Mouse (Mus musculus): Measurements from ENCODE around the gene Polr3b.

DNA sequence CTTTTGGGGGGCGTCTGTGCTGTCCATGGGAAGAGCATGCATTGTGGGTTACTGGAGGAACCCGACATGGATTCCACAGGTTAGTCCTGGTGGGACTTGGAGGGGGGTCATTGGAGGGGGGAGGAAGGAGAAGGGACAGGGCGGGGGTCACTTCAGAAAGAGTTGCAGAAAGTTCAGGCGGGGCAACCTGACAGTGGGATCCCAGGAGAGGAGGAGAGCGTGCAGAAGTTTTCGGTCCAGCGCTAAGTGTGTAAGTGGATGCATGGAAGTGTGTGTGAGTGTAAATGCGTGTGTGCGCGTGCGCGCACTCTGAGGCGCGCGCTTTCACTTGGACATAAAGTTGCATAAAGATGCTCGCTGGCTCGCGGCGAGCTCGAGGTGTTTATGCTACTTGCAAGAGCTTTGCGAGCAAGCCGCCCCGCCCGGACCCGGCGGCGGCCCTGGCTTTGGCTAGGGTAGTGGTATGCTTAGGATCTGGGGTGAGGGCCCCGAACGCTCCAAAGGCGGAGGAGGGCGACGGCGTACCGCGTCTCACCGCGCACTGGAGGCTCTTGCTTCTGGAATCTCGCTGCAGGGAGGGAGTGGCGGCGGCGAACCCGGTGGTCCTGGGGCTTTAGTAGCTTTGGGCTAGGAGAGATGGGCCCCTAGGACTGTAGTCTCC, 134.5 kb downstream of the Polr3b start:
- no peak for TF ChIP-seq FLI1 (IDR thresholded peaks at IDR 0.05; ENCODE audit: low read length)
- TF ChIP-seq GATA1 (IDR thresholded peaks at IDR 0.05; ENCODE audit: borderline replicate concordance, low read length) = no peak

All from megakaryocyte, embryonic 14.5 days (primary cell).